ENCODE assay signal across 21 mouse cellular contexts in the genomic region with DNA sequence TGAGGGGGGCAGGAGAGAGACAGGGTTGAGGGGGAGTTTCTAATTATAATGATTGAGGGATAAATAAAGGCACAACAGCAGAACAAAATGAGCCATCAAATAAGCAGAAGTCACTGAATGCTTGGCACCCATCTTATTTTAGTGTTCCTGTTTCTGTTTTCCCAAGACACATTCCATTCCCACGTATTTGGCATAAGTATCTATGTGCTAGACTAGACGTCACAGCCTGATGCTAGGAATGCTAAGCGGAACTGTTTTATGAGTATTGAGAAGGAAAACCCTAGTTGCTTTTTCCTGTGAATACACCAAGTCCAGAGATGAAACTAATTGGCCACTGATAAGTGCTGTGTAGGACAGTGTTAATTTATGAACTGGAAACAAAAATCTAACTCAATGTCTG.
A peak's percentile ranks its signal among the peaks of the same experiment; 100 is the strongest.
DNase-seq lines count a peak whose midpoint lies in the region; ATAC-seq and TF ChIP-seq lines count a peak whose summit lies in the region.
"Had no signal": no experiment of that assay in that cellular context is flagged by ENCODE, and none has a peak within 500 bp of the region (broad histone marks: within the 10 kb centered on the region; RNA-seq: fewer than 3 reads in every experiment).

No protein-coding gene starts in this region.

- H3K36me3 ChIP-seq in embryonic facial prominence, embryonic 14.5 days (ENCODE audit: control insufficient read depth, insufficient read depth, low read length), result no peaks in the 10 kb centered on the region
- H3K36me3 ChIP-seq in embryonic facial prominence, embryonic 10.5 days (replicated peaks), result no peaks in the 10 kb centered on the region
- no peaks in the 10 kb centered on the region for H3K36me3 ChIP-seq in forebrain, postnatal 0 days (ENCODE audit: insufficient read depth)
- H3K36me3 ChIP-seq: embryonic facial prominence, embryonic 15.5 days; G1E; heart, embryonic 12.5 days; hindbrain, embryonic 10.5 days; intestine, embryonic 15.5 days had no signal

- H3K9me3 ChIP-seq in embryonic facial prominence, embryonic 14.5 days (ENCODE audit: control insufficient read depth, low read length), result no peaks in the 10 kb centered on the region
- no peaks in the 10 kb centered on the region for H3K9me3 ChIP-seq in embryonic facial prominence, embryonic 10.5 days
- H3K9me3 ChIP-seq in forebrain, postnatal 0 days (ENCODE audit: low read length), result no peaks in the 10 kb centered on the region
- H3K9me3 ChIP-seq: embryonic facial prominence, embryonic 15.5 days; G1E; heart, embryonic 12.5 days; hindbrain, embryonic 10.5 days; intestine, embryonic 15.5 days had no signal

- no peak for ATAC-seq in embryonic facial prominence, embryonic 14.5 days (ENCODE audit: low read depth)
- peak; percentile 81 for ATAC-seq in frontal cortex, adult (ENCODE audit: low TSS enrichment)
- peak; percentile 88 for ATAC-seq in forebrain, postnatal 0 days
- ATAC-seq: CD4-positive, CD25-positive, alpha-beta regulatory T cell, adult 4 months; intestine, embryonic 15.5 days had no signal

- TF ChIP-seq CTCF in forebrain, postnatal 0 days (IDR thresholded peaks at IDR 0.05; ENCODE audit: low read depth), result no peak

- no peak overlapping the region for H3K4me3 ChIP-seq in embryonic facial prominence, embryonic 14.5 days (ENCODE audit: low read depth, low read length)
- no peak overlapping the region for H3K4me3 ChIP-seq in embryonic facial prominence, embryonic 10.5 days
- H3K4me3 ChIP-seq in forebrain, postnatal 0 days (ENCODE audit: low read depth, low read length), result no peak overlapping the region
- H3K4me3 ChIP-seq: embryonic facial prominence, embryonic 15.5 days; erythroblast, embryonic 14.5 days; heart, embryonic 12.5 days; hindbrain, embryonic 10.5 days; intestine, embryonic 15.5 days had no signal

- no peak overlapping the region for H3K27ac ChIP-seq in embryonic facial prominence, embryonic 14.5 days (replicated peaks; ENCODE audit: low read depth, low read length)
- H3K27ac ChIP-seq in embryonic facial prominence, embryonic 10.5 days (replicated peaks), result no peak overlapping the region
- no peak overlapping the region for H3K27ac ChIP-seq in forebrain, postnatal 0 days (ENCODE audit: low read depth, low read length)
- H3K27ac ChIP-seq: embryonic facial prominence, embryonic 15.5 days; hindbrain, embryonic 10.5 days; hindbrain, embryonic 14.5 days; intestine, embryonic 15.5 days had no signal

- no peaks in the 10 kb centered on the region for H3K27me3 ChIP-seq in embryonic facial prominence, embryonic 14.5 days (replicated peaks; ENCODE audit: control insufficient read depth, insufficient read depth, low read length)
- no peaks in the 10 kb centered on the region for H3K27me3 ChIP-seq in embryonic facial prominence, embryonic 10.5 days (replicated peaks; ENCODE audit: low read depth, poor library complexity, severe bottlenecking)
- H3K27me3 ChIP-seq in forebrain, postnatal 0 days (ENCODE audit: insufficient read depth, low read length), result no peaks in the 10 kb centered on the region
- H3K27me3 ChIP-seq: embryonic facial prominence, embryonic 15.5 days; heart, embryonic 12.5 days; intestine, embryonic 15.5 days had no signal

- no peak overlapping the region for H3K4me2 ChIP-seq in embryonic facial prominence, embryonic 14.5 days (ENCODE audit: low read depth, low read length)
- no peak overlapping the region for H3K4me2 ChIP-seq in forebrain, postnatal 0 days (ENCODE audit: low read depth)
- H3K4me2 ChIP-seq: embryonic facial prominence, embryonic 15.5 days; heart, embryonic 12.5 days; hindbrain, embryonic 14.5 days; intestine, embryonic 15.5 days had no signal

- no peak overlapping the region for H3K9ac ChIP-seq in embryonic facial prominence, embryonic 14.5 days (ENCODE audit: low read depth, low read length)
- H3K9ac ChIP-seq in forebrain, postnatal 0 days, result no peak overlapping the region
- H3K9ac ChIP-seq: embryonic facial prominence, embryonic 15.5 days; heart, embryonic 12.5 days; hindbrain, embryonic 14.5 days; intestine, embryonic 15.5 days had no signal

- intact Hi-C loops in gastrocnemius, postnatal 36 days (cut with DNase I), result no loop called here

- no peaks in the 10 kb centered on the region for H3K4me1 ChIP-seq in embryonic facial prominence, embryonic 14.5 days (ENCODE audit: control insufficient read depth, insufficient read depth, low read length)
- no peaks in the 10 kb centered on the region for H3K4me1 ChIP-seq in embryonic facial prominence, embryonic 10.5 days
- no peaks in the 10 kb centered on the region for H3K4me1 ChIP-seq in forebrain, postnatal 0 days (ENCODE audit: insufficient read depth)
- H3K4me1 ChIP-seq: embryonic facial prominence, embryonic 15.5 days; heart, embryonic 12.5 days; hindbrain, embryonic 10.5 days; intestine, embryonic 15.5 days had no signal

- WGBS in embryonic facial prominence, embryonic 14.5 days, result 75% methylated on average over 3 of the region's 3 CpGs
- 86% methylated on average over 3 of the region's 3 CpGs for WGBS in embryonic facial prominence, embryonic 10.5 days
- 32% methylated on average over 3 of the region's 3 CpGs for WGBS in forebrain, postnatal 0 days

- peak; percentile 6 for DNase-seq in embryonic facial prominence, embryonic 14.5 days (ENCODE audit: low spot score)
- no peak for DNase-seq in embryonic facial prominence, embryonic 10.5 days (ENCODE audit: low spot score)
- DNase-seq in frontal cortex, postnatal 25 days (ENCODE audit: low spot score in 2 of 2), result no peak
- DNase-seq in Muller cell, postnatal 12 days (ENCODE audit: inconsistent ontology term), result peak; percentile 51
- peak; percentile 48 for DNase-seq in forebrain, postnatal 0 days
- no peak for DNase-seq in gastrocnemius, postnatal 36 days
- DNase-seq: adrenal gland, postnatal 10 days; B cell, adult 2 months; cerebellum, adult 18-20 months; cerebellum, adult 9-11 months; cerebellum, postnatal 36 days; gastrocnemius, postnatal 14 days had no signal

Comparison
In these comparisons a context has a peak if more than half of its experiments do, and no peak if none do; other contexts are left out.
1. DNase-seq: peak in embryonic facial prominence, embryonic 14.5 days (single experiment), Muller cell, postnatal 12 days (single experiment) and forebrain, postnatal 0 days (single experiment); none in embryonic facial prominence, embryonic 10.5 days (single experiment), frontal cortex, postnatal 25 days (0 of 2) and gastrocnemius, postnatal 36 days (0 of 2).